Mouse (Mus musculus) myocyte (in vitro differentiated cells): ENCODE results near the gene Limch1. TPM values are rescaled to one million over a fixed set of nuclear protein-coding genes. Genes with fewer than 3 reads are reported as not detected.

Experiments
- H3K27me3 ChIP-seq: one replicate; pipeline ENCODE4 v1.6.1; 2011; ENCODE audit not compliant: control insufficient read depth, insufficient read depth, insufficient read length
- H3K36me3 ChIP-seq: one replicate; pipeline ENCODE4 v1.6.1; 2011; ENCODE audit not compliant: control insufficient read depth, insufficient read depth
- H3K4me2 ChIP-seq: one replicate; pipeline ENCODE4 v1.6.1; 2011; ENCODE audit warnings: low read depth, control low read depth
- H3K4me3 ChIP-seq: one replicate; pipeline ENCODE4 v1.5.1; 2011; ENCODE audit warnings: mild to moderate bottlenecking, control low read depth, moderate library complexity
- H3K79me2 ChIP-seq: one replicate; pipeline ENCODE4 v1.6.1; 2011; ENCODE audit not compliant: control insufficient read depth, insufficient read depth
- H3ac ChIP-seq: one replicate; pipeline ENCODE4 v1.6.1; 2011; ENCODE audit not compliant: control insufficient read depth, insufficient read length
- CEBPB ChIP-seq: IDR thresholded peaks from 2 replicates; pipeline ENCODE4 v1.6.1; 2011; ENCODE audit warnings: mild to moderate bottlenecking, moderate library complexity; ENCODE audit not compliant: poor library complexity, insufficient read depth, severe bottlenecking
- E2F4 ChIP-seq: IDR thresholded peaks from one replicate; pipeline ENCODE4 v1.6.1; 2011; ENCODE audit warnings: mild to moderate bottlenecking, control low read depth, moderate library complexity; ENCODE audit not compliant: insufficient read depth
- MAX ChIP-seq: IDR thresholded peaks from one replicate; pipeline ENCODE4 v1.6.1; 2011; ENCODE audit warnings: low read depth, mild to moderate bottlenecking, control low read depth
- MYOD1 ChIP-seq, 3 experiments: IDR thresholded peaks; one replicate each; pipeline ENCODE4 v1.6.1; 2011; ENCODE audit warnings: control low read depth in 2 of 3, low read depth in 2 of 3, mild to moderate bottlenecking in 2 of 3, moderate library complexity in 1 of 3; ENCODE audit not compliant: insufficient read length in 2 of 3, control insufficient read depth in 1 of 3
- MYOG ChIP-seq, 3 experiments: IDR thresholded peaks; one replicate each; pipeline ENCODE4 v1.6.1; 2011; ENCODE audit warnings: control low read depth in 2 of 3, low read depth in 2 of 3, mild to moderate bottlenecking in 2 of 3; ENCODE audit not compliant: insufficient read length in 2 of 3, control insufficient read depth in 1 of 3, insufficient read depth in 1 of 3
- POLR2A ChIP-seq: IDR thresholded peaks from one replicate; pipeline ENCODE4 v1.6.1; 2011; ENCODE audit warnings: low read depth, mild to moderate bottlenecking, control low read depth, moderate library complexity; ENCODE audit not compliant: insufficient read length
- POLR2AphosphoS2 ChIP-seq: IDR thresholded peaks from one replicate; pipeline ENCODE4 v1.6.1; 2011; ENCODE audit warnings: low read depth, control low read depth; ENCODE audit not compliant: insufficient read length
- REST ChIP-seq: IDR thresholded peaks from one replicate; pipeline ENCODE4 v1.6.1; 2011; ENCODE audit warnings: mild to moderate bottlenecking, control low read depth, moderate library complexity; ENCODE audit not compliant: insufficient read depth, insufficient read length
- SRF ChIP-seq: IDR thresholded peaks from one replicate; pipeline ENCODE4 v1.6.1; 2011; ENCODE audit warnings: low read depth; ENCODE audit not compliant: control insufficient read depth, insufficient read length
- TCF12 ChIP-seq: IDR thresholded peaks from one replicate; pipeline ENCODE4 v1.6.1; 2011; ENCODE audit warnings: mild to moderate bottlenecking, control low read depth; ENCODE audit not compliant: poor library complexity, insufficient read depth, severe bottlenecking
- TCF3 ChIP-seq: IDR thresholded peaks from one replicate; pipeline ENCODE4 v1.6.1; 2011; ENCODE audit warnings: low read depth, control low read depth; ENCODE audit not compliant: insufficient read length
- USF1 ChIP-seq: IDR thresholded peaks from one replicate; pipeline ENCODE4 v1.6.1; 2011; ENCODE audit warnings: low read depth, mild to moderate bottlenecking, control low read depth, moderate library complexity
- polyA plus RNA-seq: library from polyadenylated mRNA; unstranded; fragments of >200 nt; fragmentation: generic; extraction: Trizol; gene quantifications from one replicate; pipeline ENCODE4 v1.2.1, GENCODE M21; 2012; ENCODE audit warnings: missing spikeins

Gene Limch1
- polyA plus RNA-seq, 1 experiment: 0.79 TPM

DNA sequence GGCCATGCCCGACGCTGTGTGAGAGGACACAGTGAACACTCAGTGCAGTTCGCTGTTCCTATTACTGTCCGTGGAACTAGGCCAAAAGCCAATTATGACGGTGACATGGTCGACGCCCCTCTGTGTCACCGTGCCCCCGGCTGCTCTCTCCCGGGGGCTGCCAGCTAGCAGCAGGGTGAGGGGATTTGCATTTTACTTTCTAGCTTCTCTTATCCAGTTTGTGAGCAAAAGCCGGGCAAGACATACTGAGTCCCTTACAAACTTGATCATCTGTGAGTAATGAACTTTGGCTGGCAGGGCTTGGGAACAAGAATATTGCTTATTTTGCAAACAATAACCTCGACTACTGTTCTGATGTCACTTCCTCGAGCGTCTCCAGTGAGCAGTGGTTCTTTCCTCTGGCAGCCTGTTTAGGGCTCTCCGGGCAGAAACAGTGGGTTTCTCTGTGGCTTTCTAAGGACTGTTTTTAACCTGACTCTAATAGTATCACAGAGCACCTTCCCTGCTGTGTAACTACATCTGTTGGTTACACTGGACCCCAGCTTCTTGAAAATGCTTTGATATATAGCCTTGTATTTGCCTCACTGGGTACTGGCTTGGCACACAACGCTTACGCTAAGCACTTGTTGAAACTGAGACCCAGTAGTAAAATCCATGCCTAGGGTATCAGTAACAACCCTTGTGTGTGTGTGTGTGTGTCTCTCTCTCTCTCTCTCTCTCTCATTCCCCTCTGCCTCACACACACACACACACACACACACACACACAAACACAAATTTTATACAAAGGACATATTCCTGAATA lies 115.8 kb downstream of the Limch1 start:
- Histone ChIP-seq H3K4me2 (peak overlapping the region; percentile 8), H3K4me3 (no peak overlapping the region)

DNA sequence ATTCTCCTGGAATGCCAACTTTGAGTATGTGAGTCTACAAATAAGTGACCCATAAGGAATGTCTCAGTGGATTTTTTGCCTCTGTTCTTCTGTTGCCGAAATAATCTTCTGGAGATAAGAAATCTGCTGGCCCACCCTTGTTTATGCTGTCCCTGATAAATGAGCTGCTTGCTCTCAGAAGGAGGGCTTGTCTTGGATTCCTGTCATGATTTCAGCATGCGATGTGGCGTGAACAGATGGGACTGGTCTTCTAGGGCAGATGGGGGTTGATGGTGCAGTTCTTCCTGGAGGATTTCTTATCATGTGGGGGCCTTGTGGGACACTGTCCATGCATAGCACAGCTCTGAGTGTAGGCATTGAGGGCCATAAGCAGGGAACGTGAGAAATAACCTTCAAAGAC lies 116.5 kb downstream of the Limch1 start:
- Histone ChIP-seq H3K4me2 (no peak overlapping the region), H3K79me2 (no peaks in the 10 kb centered on the region), H3K27me3 (peaks cover 5% of the 10 kb centered on the region), H3ac (no peak overlapping the region), H3K36me3 (no peaks in the 10 kb centered on the region), H3K4me3 (no peak overlapping the region)
- TF ChIP-seq USF1 (no peak), REST (no peak), MYOG (IDR thresholded peaks at IDR 0.05; ENCODE audit: control insufficient read depth in 1 of 3, insufficient read depth in 1 of 3, insufficient read length in 2 of 3, low read depth in 2 of 3) (no peak), E2F4 (no peak), MAX (no peak), TCF12 (no peak), POLR2A (no peak), MYOD1 (IDR thresholded peaks at IDR 0.05; ENCODE audit: control insufficient read depth in 1 of 3, insufficient read length in 2 of 3, low read depth in 2 of 3) (no peak), TCF3 (no peak), CEBPB (no peak), SRF (no peak), POLR2AphosphoS2 (no peak)

More for the DNA sequence above, 115.8 kb downstream of the Limch1 start:
- no peaks in the 10 kb centered on the region for H3K36me3 ChIP-seq
- no peak overlapping the region for H3ac ChIP-seq
- peaks cover 5% of the 10 kb centered on the region for H3K27me3 ChIP-seq
- no peak for TF ChIP-seq TCF3
- TF ChIP-seq POLR2A: no peak
- no peak for TF ChIP-seq MYOG (IDR thresholded peaks at IDR 0.05; ENCODE audit: control insufficient read depth in 1 of 3, insufficient read depth in 1 of 3, insufficient read length in 2 of 3, low read depth in 2 of 3)
- no peak for TF ChIP-seq MYOD1 (IDR thresholded peaks at IDR 0.05; ENCODE audit: control insufficient read depth in 1 of 3, insufficient read length in 2 of 3, low read depth in 2 of 3)
- TF ChIP-seq POLR2AphosphoS2: no peak
- no peak for TF ChIP-seq SRF
- no peak for TF ChIP-seq CEBPB
- TF ChIP-seq MAX: no peak
- no peak for TF ChIP-seq USF1
- no peak for TF ChIP-seq TCF12
- TF ChIP-seq REST: no peak
- TF ChIP-seq E2F4: no peak
- H3K79me2 ChIP-seq: no peaks in the 10 kb centered on the region

DNA sequence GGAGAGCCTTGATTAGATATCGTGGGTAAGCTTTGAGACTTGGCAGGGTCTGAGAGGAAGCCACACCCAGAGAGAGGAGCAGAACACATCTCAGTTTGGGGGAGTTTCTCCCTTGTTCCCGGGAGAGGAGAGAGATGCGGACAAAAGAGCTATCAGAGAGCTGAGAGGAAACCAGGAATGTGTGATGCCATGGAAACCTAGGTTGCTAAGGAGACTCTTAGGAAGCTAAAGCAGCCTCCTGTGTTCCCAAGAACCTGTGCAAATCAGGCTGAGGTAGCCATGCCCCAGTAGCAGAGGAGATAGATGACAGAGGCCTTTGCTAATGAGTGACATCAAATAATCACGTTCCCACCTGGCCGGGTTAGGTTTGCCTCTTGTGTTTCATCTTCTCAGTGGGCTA lies 119.6 kb downstream of the Limch1 start:
- no peak overlapping the region for H3K4me3 ChIP-seq
- H3ac ChIP-seq: no peak overlapping the region
- H3K36me3 ChIP-seq: no peaks in the 10 kb centered on the region
- no peaks in the 10 kb centered on the region for H3K79me2 ChIP-seq
- no peak overlapping the region for H3K4me2 ChIP-seq
- H3K27me3 ChIP-seq: peaks cover 5% of the 10 kb centered on the region
- no peak for TF ChIP-seq SRF

- H3K27me3 ChIP-seq: peaks cover 3% of the 10 kb centered on the region
- H3ac ChIP-seq: no peak overlapping the region
- TF ChIP-seq POLR2A (no peak), TCF12 (no peak), USF1 (no peak), TCF3 (no peak), REST (no peak), MAX (no peak), MYOD1 (IDR thresholded peaks at IDR 0.05; ENCODE audit: control insufficient read depth in 1 of 3, insufficient read length in 2 of 3, low read depth in 2 of 3) (no peak), E2F4 (no peak), CEBPB (no peak), SRF (no peak), MYOG (IDR thresholded peaks at IDR 0.05; ENCODE audit: control insufficient read depth in 1 of 3, insufficient read depth in 1 of 3, insufficient read length in 2 of 3, low read depth in 2 of 3) (no peak), POLR2AphosphoS2 (no peak)
- H3K36me3 ChIP-seq: no peaks in the 10 kb centered on the region
- no peak overlapping the region for H3K4me3 ChIP-seq
- H3K79me2 ChIP-seq: no peaks in the 10 kb centered on the region
- H3K4me2 ChIP-seq: no peak overlapping the region
Observed at GRCm38 (mm10) chr5:66866019-66866418, 120.4 kb downstream of the Limch1 start.

DNA sequence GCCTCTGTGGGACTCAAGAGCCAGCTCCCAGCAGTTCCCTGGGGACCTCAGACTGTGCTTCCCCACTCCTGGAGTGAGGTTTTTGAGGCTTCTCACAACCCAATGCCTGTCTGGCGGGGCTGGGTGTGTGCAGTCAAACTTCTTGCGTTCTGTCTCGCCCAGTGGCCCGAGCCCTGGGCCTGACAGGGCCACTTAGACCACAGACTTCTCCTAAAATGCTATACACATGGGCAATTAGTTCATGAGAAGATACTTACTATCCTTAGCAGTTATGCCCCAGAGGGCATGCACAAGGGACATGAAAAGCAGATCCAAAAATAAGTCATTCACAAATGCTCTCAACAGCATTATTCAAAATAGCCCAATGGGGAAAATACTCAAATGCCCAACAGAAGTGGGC lies 123.9 kb downstream of the Limch1 start:
- TF ChIP-seq POLR2AphosphoS2 (no peak), MYOG (IDR thresholded peaks at IDR 0.05; ENCODE audit: control insufficient read depth in 1 of 3, insufficient read depth in 1 of 3, insufficient read length in 2 of 3, low read depth in 2 of 3) (no peak), REST (no peak)
- Histone ChIP-seq H3K27me3 (no peaks in the 10 kb centered on the region), H3K4me2 (no peak overlapping the region), H3K36me3 (no peaks in the 10 kb centered on the region), H3K4me3 (no peak overlapping the region), H3ac (no peak overlapping the region), H3K79me2 (no peaks in the 10 kb centered on the region)
